Mouse (Mus musculus) liver, adult 2 months (tissue): ENCODE data around the gene Vapa. TPM values are rescaled to one million over a fixed set of nuclear protein-coding genes. Genes with fewer than 3 reads are reported as not detected.

Experiments used
- DNase-seq: peaks from one replicate; pipeline ENCODE4 v3.0.0-alpha.2; 2011; ENCODE audit warnings: low read depth, low spot score; ENCODE audit errors: extremely low read depth
- H3K27ac ChIP-seq: fragments of 200-500 bp; replicated peaks from 2 replicates; pipeline ENCODE4 v1.5.1; 2012; ENCODE audit warnings: low read depth, mild to moderate bottlenecking, control low read depth, inconsistent platforms, low read length; ENCODE audit not compliant: insufficient read depth
- H3K27me3 ChIP-seq: fragments of 200-500 bp; 2 replicates; pipeline ENCODE4 v1.6.1; 2012; ENCODE audit warnings: mild to moderate bottlenecking, moderate library complexity, low read length, inconsistent platforms; ENCODE audit not compliant: control insufficient read depth, insufficient read depth
- H3K36me3 ChIP-seq: fragments of 200-500 bp; 2 replicates; pipeline ENCODE4 v1.6.1; 2012; ENCODE audit warnings: low read length, inconsistent platforms; ENCODE audit not compliant: control insufficient read depth, insufficient read depth
- H3K4me1 ChIP-seq: fragments of 200-500 bp; 2 replicates; pipeline ENCODE4 v1.6.1; 2011; ENCODE audit warnings: low read length; ENCODE audit not compliant: control insufficient read depth, insufficient read depth
- H3K4me3 ChIP-seq: fragments of 200-500 bp; 2 replicates; pipeline ENCODE4 v1.5.1; 2011; ENCODE audit warnings: low read depth, mild to moderate bottlenecking, control low read depth, low read length, moderate library complexity; ENCODE audit not compliant: insufficient read depth
- H3K79me2 ChIP-seq: fragments of 200-500 bp; 2 replicates; pipeline ENCODE4 v1.6.1; 2012; ENCODE audit warnings: inconsistent platforms, mild to moderate bottlenecking, low read length, moderate library complexity; ENCODE audit not compliant: control insufficient read depth, insufficient read depth
- H3K9ac ChIP-seq: fragments of 200-500 bp; 2 replicates; pipeline ENCODE4 v1.6.1; 2012; ENCODE audit warnings: low read depth, mild to moderate bottlenecking, control low read depth, inconsistent platforms, low read length
- CTCF ChIP-seq: fragments of 200-500 bp; IDR thresholded peaks from 2 replicates; pipeline ENCODE4 v1.5.1; 2011; ENCODE audit warnings: low read depth, low read length, control low read depth
- POLR2A ChIP-seq: fragments of 200-500 bp; IDR thresholded peaks from 2 replicates; pipeline ENCODE4 v1.6.1; 2011; ENCODE audit warnings: low read length, control low read depth; ENCODE audit not compliant: insufficient read depth; ENCODE audit errors: extremely low read depth
- WGBS: fragments of 180-500 bp; shearing (Covaris S2); methylation state at CpG from one replicate; pipeline ENCODE4 v1.1.7; 2018; 5-methylcytosine and 5-hydroxymethylcytosine counted together
- polyA plus RNA-seq: library from polyadenylated mRNA; depleted of rRNA; stranded (reverse); fragments of >200 nt; gene quantifications from 2 replicates; pipeline ENCODE4 v1.2.3, GENCODE M21; 2012
- total RNA-seq: library from RNA; depleted of rRNA; stranded (reverse); fragments of >200 nt; gene quantifications from 2 replicates; pipeline ENCODE4 v1.2.3, GENCODE M21; 2014

Vapa gene
- total and polyA plus RNA-seq, 2 experiments = 17.9 to 51.7 TPM

- no peak for DNase-seq
- TF ChIP-seq POLR2A (no peak), CTCF (no peak)
- Histone ChIP-seq H3K79me2 (no peaks in the 10 kb centered on the region), H3K9ac (no peak overlapping the region), H3K27me3 (no peaks in the 10 kb centered on the region), H3K27ac (no peak overlapping the region), H3K4me3 (no peak overlapping the region), H3K36me3 (no peaks in the 10 kb centered on the region), H3K4me1 (no peaks in the 10 kb centered on the region)
- 87% methylated on average over 8 of the region's 8 CpGs for WGBS
These were observed 42.7 kb upstream of the Vapa start for GRCm38 (mm10) chr17:65656076-65656475.

DNA sequence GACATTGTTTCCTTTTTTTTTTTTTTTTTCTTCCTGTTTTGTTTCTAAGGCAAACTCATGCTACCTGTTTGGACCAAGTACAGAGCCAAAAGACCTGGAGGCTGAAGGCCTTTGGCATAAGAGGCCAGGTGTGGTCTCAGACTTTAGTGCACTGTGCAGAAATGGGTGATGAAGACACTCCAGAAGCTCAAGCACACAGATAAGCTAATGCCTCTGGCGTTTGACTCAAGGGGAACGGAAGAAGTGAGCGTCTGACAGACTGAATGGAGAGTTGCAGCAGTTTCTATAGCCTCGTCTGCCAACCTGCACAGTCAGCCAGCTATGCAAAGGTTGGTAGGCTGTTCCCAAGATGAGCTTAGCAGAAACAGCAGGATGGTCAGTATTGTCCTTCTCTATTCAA, 42.3 kb upstream of the Vapa start:
- H3K9ac ChIP-seq = no peak overlapping the region
- H3K36me3 ChIP-seq = no peaks in the 10 kb centered on the region
- H3K27ac ChIP-seq = no peak overlapping the region
- no peak for DNase-seq
- TF ChIP-seq CTCF (no peak), POLR2A (no peak)
- no peak overlapping the region for H3K4me3 ChIP-seq
- no peaks in the 10 kb centered on the region for H3K4me1 ChIP-seq
- no peaks in the 10 kb centered on the region for H3K27me3 ChIP-seq
- 87% methylated on average over 4 of the region's 4 CpGs for WGBS
- no peaks in the 10 kb centered on the region for H3K79me2 ChIP-seq

DNA sequence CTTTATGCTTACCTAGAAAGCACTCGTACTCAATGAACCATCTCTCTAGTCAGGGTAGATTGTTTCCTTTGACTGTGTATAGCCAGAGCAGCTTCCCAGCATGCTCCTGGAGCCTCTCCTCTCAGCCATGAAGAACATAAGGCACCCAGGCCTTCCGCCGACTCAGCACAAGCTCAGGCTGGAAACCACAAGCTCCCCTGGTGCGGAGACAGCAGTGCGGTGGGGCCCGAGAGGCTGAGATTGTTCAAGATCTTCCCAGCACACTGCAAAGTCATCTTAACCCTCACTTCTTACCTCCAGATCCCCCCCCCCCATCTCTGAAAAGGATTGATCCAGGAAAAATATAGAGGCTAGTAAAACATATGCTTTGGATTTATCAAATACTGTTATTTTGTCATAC, 37.2 kb upstream of the Vapa start:
- Histone ChIP-seq H3K79me2 (no peaks in the 10 kb centered on the region), H3K9ac (no peak overlapping the region)

DNA sequence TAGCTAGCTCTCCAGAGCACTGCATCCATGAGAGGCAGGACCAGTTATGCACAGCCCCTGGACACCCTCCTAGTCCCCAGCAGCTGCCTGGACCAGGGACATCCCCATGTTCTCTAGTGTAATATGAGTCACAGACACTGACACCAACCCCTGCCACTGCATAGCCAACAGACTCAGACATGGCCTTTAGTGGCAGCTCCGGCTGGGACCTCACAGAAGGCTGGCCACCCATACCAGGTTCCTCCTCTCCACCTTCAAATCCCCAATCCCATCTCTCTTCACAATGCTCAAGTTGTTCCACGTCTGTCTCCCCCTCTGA, 35.8 kb upstream of the Vapa start:
- Histone ChIP-seq H3K36me3 (no peaks in the 10 kb centered on the region), H3K4me3 (no peak overlapping the region), H3K4me1 (no peaks in the 10 kb centered on the region), H3K27me3 (no peaks in the 10 kb centered on the region), H3K27ac (no peak overlapping the region), H3K9ac (no peak overlapping the region), H3K79me2 (no peaks in the 10 kb centered on the region)
- no peak for DNase-seq
- TF ChIP-seq POLR2A (no peak), CTCF (no peak)
- 94% methylated on average over 2 of the region's 2 CpGs for WGBS

More for the DNA sequence above, 37.2 kb upstream of the Vapa start:
- Histone ChIP-seq H3K27ac (no peak overlapping the region), H3K36me3 (no peaks in the 10 kb centered on the region), H3K27me3 (no peaks in the 10 kb centered on the region), H3K4me1 (no peaks in the 10 kb centered on the region), H3K4me3 (no peak overlapping the region)
- TF ChIP-seq POLR2A (no peak), CTCF (no peak)
- WGBS = 92% methylated on average over 6 of the region's 6 CpGs
- no peak for DNase-seq

DNA sequence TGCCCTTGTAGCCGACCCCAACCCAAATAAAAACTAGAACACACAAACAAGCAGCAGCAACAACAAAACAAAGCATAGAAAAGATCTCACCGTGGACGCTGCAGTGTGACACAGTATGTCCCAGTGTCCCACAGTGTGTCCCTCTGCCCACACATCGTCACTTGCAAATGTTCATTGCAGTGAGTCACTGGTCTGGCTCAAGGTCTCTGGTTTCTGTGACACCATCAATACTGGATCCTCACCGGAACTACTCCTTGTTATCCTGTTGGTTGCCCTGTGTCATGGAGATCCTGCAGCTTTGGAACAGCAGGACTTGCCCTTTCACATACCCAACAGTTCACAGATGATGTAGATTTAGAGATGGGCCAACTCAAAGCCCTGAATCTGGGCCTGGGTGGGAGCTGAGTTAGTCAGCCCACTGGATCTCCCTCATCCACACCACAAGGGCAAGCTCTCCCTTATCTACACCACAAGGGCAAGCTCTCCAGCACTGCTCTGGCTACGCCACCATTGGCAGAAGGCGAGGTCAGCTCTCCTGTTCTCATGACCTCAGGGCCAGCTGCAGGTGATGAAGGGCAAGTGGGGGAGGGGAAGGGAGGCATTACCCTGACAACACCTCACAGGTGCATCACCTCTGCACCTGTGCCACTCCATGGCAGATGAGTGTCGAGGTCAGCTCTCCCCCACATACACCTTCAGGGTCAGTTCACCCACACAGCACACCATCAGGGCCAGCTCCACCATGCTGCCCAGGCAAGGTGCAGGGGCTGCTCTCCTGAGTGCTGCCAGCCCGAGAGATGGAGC, 35.2 kb upstream of the Vapa start:
- Histone ChIP-seq H3K4me1 (no peaks in the 10 kb centered on the region), H3K79me2 (no peaks in the 10 kb centered on the region), H3K9ac (no peak overlapping the region), H3K27ac (no peak overlapping the region), H3K27me3 (no peaks in the 10 kb centered on the region), H3K36me3 (no peaks in the 10 kb centered on the region), H3K4me3 (no peak overlapping the region)
- 81% methylated on average over 9 of the region's 9 CpGs for WGBS
- TF ChIP-seq POLR2A = no peak
- TF ChIP-seq CTCF = no peak
- DNase-seq = no peak

- no peak for TF ChIP-seq POLR2A
- TF ChIP-seq CTCF = no peak
- no peak overlapping the region for H3K27ac ChIP-seq
- no peak for DNase-seq
- H3K27me3 ChIP-seq = no peaks in the 10 kb centered on the region
- no peaks in the 10 kb centered on the region for H3K79me2 ChIP-seq
- 45% methylated on average over 5 of the region's 5 CpGs for WGBS
- H3K9ac ChIP-seq = no peak overlapping the region
- no peak overlapping the region for H3K4me3 ChIP-seq
- H3K4me1 ChIP-seq = no peaks in the 10 kb centered on the region
- H3K36me3 ChIP-seq = no peaks in the 10 kb centered on the region
These were observed 34.6 kb upstream of the Vapa start for GRCm38 (mm10) chr17:65647961-65648360.
